17 mouse cellular contexts compared by ENCODE assay signal in the genomic region with DNA sequence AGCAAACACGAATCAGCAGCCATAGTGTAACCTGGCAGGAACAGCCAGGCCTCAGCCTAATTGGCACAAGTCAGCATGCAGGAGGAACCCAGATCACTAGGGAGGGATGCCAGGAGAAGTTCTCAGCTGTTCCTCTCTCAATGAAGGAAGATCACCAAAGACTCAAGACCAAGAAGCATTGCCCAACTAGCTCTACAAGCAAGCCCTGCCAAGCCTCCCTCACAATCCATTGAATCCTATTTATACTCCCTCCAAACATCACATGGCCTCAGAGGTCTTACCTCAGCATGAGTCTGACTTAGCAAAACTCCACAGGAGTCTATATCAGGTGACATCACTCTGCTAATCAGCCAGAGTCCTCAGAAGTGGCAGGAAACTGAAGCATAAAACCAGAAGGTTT.
"Had no signal": no experiment of that assay in that cellular context is flagged by ENCODE, and none has a peak within 500 bp of the region (broad histone marks: within the 10 kb centered on the region; RNA-seq: fewer than 3 reads in every experiment).

No protein-coding gene starts in this region.

- H3K4me1 ChIP-seq: midbrain, embryonic 13.5 days; midbrain, embryonic 15.5 days; neural tube, embryonic 12.5 days; stomach, embryonic 15.5 days had no signal

- H3K27ac ChIP-seq: midbrain, embryonic 13.5 days; midbrain, embryonic 15.5 days; neural tube, embryonic 12.5 days; stomach, embryonic 15.5 days; stomach, postnatal 0 days had no signal

- H3K4me3 ChIP-seq: midbrain, embryonic 13.5 days; midbrain, embryonic 15.5 days; neural tube, embryonic 12.5 days; stomach, embryonic 15.5 days had no signal

- H3K36me3 ChIP-seq: midbrain, embryonic 13.5 days; midbrain, embryonic 15.5 days; neural tube, embryonic 12.5 days; stomach, embryonic 15.5 days had no signal

- ATAC-seq: midbrain, embryonic 13.5 days; midbrain, embryonic 15.5 days had no signal

- H3K9me3 ChIP-seq: midbrain, embryonic 13.5 days; midbrain, embryonic 15.5 days; neural tube, embryonic 12.5 days; stomach, embryonic 15.5 days had no signal

- H3K4me2 ChIP-seq: lung, embryonic 14.5 days; midbrain, embryonic 11.5 days; midbrain, embryonic 13.5 days; midbrain, embryonic 15.5 days; neural tube, embryonic 12.5 days; stomach, embryonic 15.5 days had no signal

- H3K9ac ChIP-seq: lung, embryonic 14.5 days; midbrain, embryonic 13.5 days; midbrain, embryonic 15.5 days; neural tube, embryonic 12.5 days; stomach, embryonic 15.5 days had no signal

- H3K27me3 ChIP-seq: midbrain, embryonic 13.5 days; midbrain, embryonic 15.5 days; neural tube, embryonic 12.5 days; stomach, embryonic 15.5 days had no signal

- DNase-seq: lung, adult 18-20 months; lung, embryonic 14.5 days; lung, postnatal 10 days; lung, postnatal 4 days; retina, postnatal 1 day; right cerebral cortex, adult 18-20 months; right cerebral cortex, postnatal 25 days; right cerebral cortex, postnatal 4 days; thymus, adult 2 months; thymus, postnatal 25 days; thymus, postnatal 4 days had no signal
